Mouse (Mus musculus) forebrain, embryonic 10.5 days (tissue): ENCODE results near the gene Cdr2l. TPM values are rescaled to one million over a fixed set of nuclear protein-coding genes. Genes with fewer than 3 reads are reported as not detected.

Experiments used
- DNase-seq: peaks from one replicate; pipeline ENCODE4 v3.0.0-alpha.2; 2017; ENCODE audit warnings: low spot score; ENCODE audit errors: extremely low spot score
- H3K27ac ChIP-seq: fragments of 300-500 bp; sonication (generic); 2 replicates; pipeline ENCODE4 v1.5.1; 2016; ENCODE audit warnings: mild to moderate bottlenecking
- H3K27me3 ChIP-seq: fragments of 300-500 bp; sonication (generic); 2 replicates; pipeline ENCODE4 v1.6.1; 2016; ENCODE audit warnings: mild to moderate bottlenecking; ENCODE audit not compliant: poor library complexity, severe bottlenecking
- H3K36me3 ChIP-seq: fragments of 300-500 bp; sonication (generic); replicated peaks from 2 replicates; pipeline ENCODE4 v1.6.1; 2016; ENCODE audit warnings: mild to moderate bottlenecking, moderate library complexity
- H3K4me1 ChIP-seq: fragments of 300-500 bp; sonication (generic); 2 replicates; pipeline ENCODE4 v1.6.1; 2016
- H3K4me3 ChIP-seq: fragments of 300-500 bp; sonication (generic); 2 replicates; pipeline ENCODE4 v1.5.1; 2016; ENCODE audit warnings: mild to moderate bottlenecking, moderate library complexity
- H3K9me3 ChIP-seq: fragments of 300-500 bp; sonication (generic); 2 replicates; pipeline ENCODE4 v1.6.1; 2016; ENCODE audit warnings: mild to moderate bottlenecking, moderate library complexity
- WGBS: fragments of 180-500 bp; shearing (Covaris S2); methylation state at CpG from one replicate; pipeline ENCODE4 v1.1.7; 2016; 5-methylcytosine and 5-hydroxymethylcytosine counted together
- polyA plus RNA-seq: library from polyadenylated mRNA; unstranded; fragments of >200 nt; fragmentation: Nextera tagmentation; extraction: Ambion mirVana; gene quantifications from 2 replicates; pipeline ENCODE4 v1.2.1, GENCODE M21; 2016

Cdr2l gene
- polyA plus RNA-seq, 1 experiment from 2014 or later, result 21.8 TPM

- Histone ChIP-seq H3K27ac (no peak within 1 kb of the TSS; the same call in 1 of the 2 replicates), H3K27me3 (peaks cover 9% of the 10 kb centered on the region; the same call in 1 of the 2 replicates), H3K9me3 (peaks cover 7% of the 10 kb centered on the region; the same call in 1 of the 2 replicates), H3K4me1 (peaks cover 27% of the 10 kb centered on the region), H3K36me3 (no peaks in the 10 kb centered on the region), H3K4me3 (no peak within 1 kb of the TSS)
- DNase-seq, result no peak
- WGBS, result 96% methylated on average over 9 of the region's 9 CpGs
These were observed 58.3 kb downstream of the Cdr2l start, which contains the start of gene Trim80 for GRCm38 (mm10) chr11:115439906-115440595. Gene Trim80 (plus strand): TSS chr11:115440545.

DNA sequence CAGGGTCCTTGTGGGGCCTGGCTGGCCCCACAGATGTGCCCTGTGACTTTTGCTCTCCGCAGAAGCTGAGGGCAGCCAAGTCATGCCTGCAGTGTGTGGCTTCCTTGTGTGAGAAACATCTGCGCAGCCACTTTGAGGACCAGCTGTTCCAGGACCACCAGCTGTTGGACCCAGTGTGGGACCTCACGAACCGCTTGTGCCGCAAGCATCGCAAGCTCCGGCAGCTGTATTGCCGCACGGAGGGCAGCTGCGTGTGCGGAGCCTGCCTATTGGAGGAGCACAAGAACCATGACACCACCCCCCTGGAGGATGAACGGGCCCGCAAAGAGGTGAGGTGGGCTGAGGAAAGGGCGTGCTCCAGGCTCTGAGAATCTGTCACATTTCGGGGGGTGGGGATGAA is 59.7 kb downstream of the Cdr2l start:
- Histone ChIP-seq H3K27me3 (peaks cover 14% of the 10 kb centered on the region; the same call in 1 of the 2 replicates), H3K4me3 (no peak overlapping the region), H3K9me3 (peaks cover 7% of the 10 kb centered on the region; the same call in 1 of the 2 replicates), H3K4me1 (peaks cover 13% of the 10 kb centered on the region), H3K27ac (no peak overlapping the region; the same call in 1 of the 2 replicates), H3K36me3 (no peaks in the 10 kb centered on the region)
- no peak for DNase-seq
- 53% methylated on average over 15 of the region's 15 CpGs for WGBS

Other genes with a start within 250 kb of the Cdr2l start
- gene Cd300lf, start 247.9 kb upstream of the Cdr2l start, polyA plus RNA-seq, result 0.09 and 0.10 TPM in 2 replicates
- gene Slc9a3r1, start 218.6 kb upstream of the Cdr2l start, polyA plus RNA-seq, result 36.6 and 38.1 TPM in 2 replicates
- 8.7 and 8.8 TPM in 2 replicates for gene Tmem104, start 194.4 kb upstream of the Cdr2l start, polyA plus RNA-seq
- gene Nat9, start 194.1 kb upstream of the Cdr2l start, polyA plus RNA-seq, result 16.9 and 20.6 TPM in 2 replicates
- not detected in 2 replicates for gene Grin2c, start 114.7 kb upstream of the Cdr2l start, polyA plus RNA-seq
- 16.3 and 17.5 TPM in 2 replicates for gene Fdxr, start 104.9 kb upstream of the Cdr2l start, polyA plus RNA-seq
- gene Fads6, start 84.3 kb upstream of the Cdr2l start, polyA plus RNA-seq, result 0.45 and 0.49 TPM in 2 replicates
- gene Otop2, start 74.8 kb upstream of the Cdr2l start, polyA plus RNA-seq, result 0.12 TPM in 1 of 2 replicates, not detected in the other
- 0.05 TPM in 1 of 2 replicates, not detected in the other for gene Ush1g, start 59.9 kb upstream of the Cdr2l start, polyA plus RNA-seq
- gene Otop3, start 47.2 kb upstream of the Cdr2l start, polyA plus RNA-seq, result not detected in 2 replicates
- gene Hid1, start 14.2 kb upstream of the Cdr2l start, polyA plus RNA-seq, result 16.2 and 18.2 TPM in 2 replicates
- 275 and 277 TPM in 2 replicates for gene Mrpl58, start 21.8 kb downstream of the Cdr2l start, polyA plus RNA-seq
- 877 and 886 TPM in 2 replicates for gene Atp5h, start 38.0 kb downstream of the Cdr2l start, polyA plus RNA-seq
- gene Kctd2, start 38.2 kb downstream of the Cdr2l start, polyA plus RNA-seq, result 8.9 and 10.3 TPM in 2 replicates
- gene Trim80, start 58.6 kb downstream of the Cdr2l start, polyA plus RNA-seq, result 0.15 and 0.19 TPM in 2 replicates
- 0.19 and 0.20 TPM in 2 replicates for gene Slc16a5, start 80.6 kb downstream of the Cdr2l start, polyA plus RNA-seq
- 8.1 and 8.2 TPM in 2 replicates for gene Armc7, start 93.8 kb downstream of the Cdr2l start, polyA plus RNA-seq
- gene Nt5c, start 109.9 kb downstream of the Cdr2l start, polyA plus RNA-seq, result 93.2 and 94.5 TPM in 2 replicates
- 719 and 771 TPM in 2 replicates for gene Jpt1, start 132.5 kb downstream of the Cdr2l start, polyA plus RNA-seq
- gene Sumo2, start 154.4 kb downstream of the Cdr2l start, polyA plus RNA-seq, result 1,497 and 1,498 TPM in 2 replicates
- 281 and 299 TPM in 2 replicates for gene Nup85, start 182.5 kb downstream of the Cdr2l start, polyA plus RNA-seq
- gene Mrps7, start 222.0 kb downstream of the Cdr2l start, polyA plus RNA-seq, result 106 TPM in 2 replicates
- 29.6 and 35.0 TPM in 2 replicates for gene Gga3, start 222.1 kb downstream of the Cdr2l start, polyA plus RNA-seq
- gene Mif4gd, start 231.1 kb downstream of the Cdr2l start, polyA plus RNA-seq, result 20.3 and 23.8 TPM in 2 replicates
- 25.6 and 26.2 TPM in 2 replicates for gene Slc25a19, start 246.4 kb downstream of the Cdr2l start, polyA plus RNA-seq